Mouse (Mus musculus): Measurements from ENCODE around the gene Skint8. TPM values are rescaled to one million over a fixed set of nuclear protein-coding genes. Genes with fewer than 3 reads are reported as not detected.

Skint8 gene
- polyA plus RNA-seq (2014; fragmentation: Illumina TruSeq; extraction: RNeasy Lipid Tissue Mini Kit (QIAGEN cat#74804); ENCODE audit: insufficient read depth, low read depth, low replicate concordance) = not detected

DNA sequence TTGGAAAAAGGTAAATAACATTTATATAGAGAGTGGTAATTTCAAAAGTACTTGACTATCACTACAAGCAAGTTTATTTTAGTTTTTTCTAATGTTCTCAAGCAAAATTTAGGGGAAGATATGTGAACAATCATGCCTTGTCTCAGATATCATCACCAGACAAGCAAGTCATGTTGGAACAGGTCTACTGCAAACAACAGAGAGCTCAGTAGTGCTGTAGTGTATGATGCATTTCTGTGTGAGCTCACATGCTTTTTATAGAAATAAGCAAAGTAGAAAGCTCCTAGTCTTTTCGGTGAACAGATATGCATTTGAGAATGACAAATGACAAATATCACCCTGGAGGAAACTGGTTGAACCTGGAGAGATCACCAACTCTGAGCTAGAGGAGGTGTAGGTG is at the start of gene Skint8:
Gene Skint8, plus strand, starts transcription at position 301 of the 400 bp plus-strand sequence.

DNA sequence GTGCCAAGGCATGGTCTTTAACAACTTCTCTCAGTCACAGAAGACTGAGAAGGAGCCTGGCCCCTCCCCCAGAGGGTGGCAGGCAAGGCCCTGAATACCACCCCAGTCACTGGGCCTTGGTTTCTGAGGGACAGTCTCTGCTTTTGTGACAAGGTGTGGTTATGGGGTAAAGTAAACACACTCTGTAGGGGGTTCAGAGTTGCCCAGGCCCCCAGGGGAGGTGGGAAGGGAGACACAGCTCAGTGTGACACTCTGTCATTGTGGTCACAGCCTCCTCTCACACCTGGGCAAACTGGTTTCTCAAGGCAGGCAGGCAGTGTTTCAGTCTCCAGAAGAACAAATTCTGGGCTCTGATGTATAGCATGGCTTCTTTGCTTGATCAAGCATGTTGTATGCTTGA is 16.4 kb upstream of the Skint8 start, which contains the start of gene Slc5a9:
Gene Slc5a9, minus strand, starts transcription at position 144 of the 400 bp plus-strand sequence.

GRCm38 (mm10) chr4:111972623-111973022 is 53.4 kb downstream of the Skint8 start, which contains the start of gene Skint7:
Skint7 (plus strand) TSS chr4:111972923.

Other genes with a start within 250 kb of the Skint8 start
- gene Spata6, start 199.4 kb upstream of the Skint8 start, polyA plus RNA-seq (2014; fragmentation: Illumina TruSeq; extraction: RNeasy Lipid Tissue Mini Kit (QIAGEN cat#74804); ENCODE audit: insufficient read depth, low read depth, low replicate concordance) = 16.7 TPM
- not detected for gene Slc5a9, start 16.5 kb upstream of the Skint8 start, polyA plus RNA-seq (2014; fragmentation: Illumina TruSeq; extraction: RNeasy Lipid Tissue Mini Kit (QIAGEN cat#74804); ENCODE audit: insufficient read depth, low read depth, low replicate concordance)
- not detected for gene Skint7, start 53.5 kb downstream of the Skint8 start, polyA plus RNA-seq (2014; fragmentation: Illumina TruSeq; extraction: RNeasy Lipid Tissue Mini Kit (QIAGEN cat#74804); ENCODE audit: insufficient read depth, low read depth, low replicate concordance)
- gene Skint1, start 86.9 kb downstream of the Skint8 start, polyA plus RNA-seq (2014; fragmentation: Illumina TruSeq; extraction: RNeasy Lipid Tissue Mini Kit (QIAGEN cat#74804); ENCODE audit: insufficient read depth, low read depth, low replicate concordance) = not detected
- gene Skint4, start 152.6 kb downstream of the Skint8 start, polyA plus RNA-seq (2014; fragmentation: Illumina TruSeq; extraction: RNeasy Lipid Tissue Mini Kit (QIAGEN cat#74804); ENCODE audit: insufficient read depth, low read depth, low replicate concordance) = not detected

All from lung, adult 10 weeks (tissue).